In the genomic region with DNA sequence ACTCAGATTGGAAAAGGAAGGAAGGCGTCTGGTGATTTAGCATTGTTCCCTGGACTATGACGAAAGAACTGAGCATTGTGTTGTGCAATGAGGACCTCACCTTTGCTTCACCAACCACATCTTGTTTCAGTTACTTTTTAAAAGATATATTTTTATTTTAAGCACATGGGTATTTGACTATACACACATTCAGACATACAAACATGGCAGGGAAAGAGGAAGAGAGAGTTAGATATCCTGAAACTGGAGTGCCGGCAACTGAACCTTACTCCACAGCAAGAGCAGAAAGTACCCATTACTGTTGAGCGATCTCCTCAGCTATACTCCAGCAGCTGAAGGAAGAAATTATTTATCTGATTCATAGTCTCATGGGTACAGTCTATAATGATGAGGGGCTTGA, we compare ENCODE assay signal across 23 mouse cellular contexts.
A peak's percentile ranks its signal among the peaks of the same experiment; 100 is the strongest.
DNase-seq lines count a peak whose midpoint lies in the region; ATAC-seq and TF ChIP-seq lines count a peak whose summit lies in the region.
"Had no signal": no experiment of that assay in that cellular context is flagged by ENCODE, and none has a peak within 500 bp of the region (broad histone marks: within the 10 kb centered on the region; RNA-seq: fewer than 3 reads in every experiment).

No protein-coding gene starts in this region.

- H3K4me1 ChIP-seq in CH12.LX (ENCODE audit: control insufficient read depth in 1 of 2, insufficient read depth in 2 of 2): peaks cover 0 to 7% of the 10 kb centered on the region in 2 experiments; a peak in 1 of 4 replicates
- H3K4me1 ChIP-seq: embryonic facial prominence, embryonic 13.5 days; embryonic facial prominence, embryonic 15.5 days; forebrain, embryonic 10.5 days; forebrain, embryonic 12.5 days had no signal

- H3K27me3 ChIP-seq in CH12.LX (replicated peaks): no peaks in the 10 kb centered on the region
- H3K27me3 ChIP-seq: embryonic facial prominence, embryonic 13.5 days; embryonic facial prominence, embryonic 15.5 days; forebrain, embryonic 12.5 days had no signal

- peak; percentile 21 for DNase-seq in CH12.LX (ENCODE audit: extremely low read depth)
- DNase-seq in cerebellum, adult 11 months: no peak
- no peak for DNase-seq in cerebellum, adult 11-12 months
- DNase-seq: adrenal gland, adult 2 months; adrenal gland, postnatal 10 days; adrenal gland, postnatal 25 days; B cell, adult 2 months; cerebellum, adult 2 months; cerebellum, adult 9-10 months; cerebellum, postnatal 10 days; cerebellum, postnatal 25 days; embryo, embryonic 11 days had no signal

- no peaks in the 10 kb centered on the region for H3K9me3 ChIP-seq in CH12.LX (replicated peaks; ENCODE audit: low read length)
- H3K9me3 ChIP-seq: embryonic facial prominence, embryonic 13.5 days; embryonic facial prominence, embryonic 15.5 days; forebrain, embryonic 10.5 days; forebrain, embryonic 12.5 days had no signal

- no peak for TF ChIP-seq POLR2A in CH12.LX (IDR thresholded peaks at IDR 0.05; ENCODE audit: low read depth, low read length)

- dilution Hi-C loops in CH12.LX (cut with MboI; ENCODE audit: extremely low pct_ligation_motif_present, extremely low pct_unique_long_range_greater_than_20kb, low sequenced_read_pairs): no loop called here

- H3K36me3 ChIP-seq in CH12.LX (replicated peaks in 1 of 2; ENCODE audit: control insufficient read depth in 1 of 2, insufficient read depth in 1 of 2, low read length in 1 of 2): no peaks in the 10 kb centered on the region
- H3K36me3 ChIP-seq: embryonic facial prominence, embryonic 13.5 days; embryonic facial prominence, embryonic 15.5 days; forebrain, embryonic 10.5 days; forebrain, embryonic 12.5 days had no signal

- H3K79me2 ChIP-seq in CH12.LX (replicated peaks; ENCODE audit: control insufficient read depth, extremely low read depth, insufficient read depth, poor library complexity, severe bottlenecking): no peaks in the 10 kb centered on the region

- no peak overlapping the region for H3K4me3 ChIP-seq in CH12.LX (replicated peaks in 1 of 3; ENCODE audit: low read depth in 2 of 3, low read length in 2 of 3, poor library complexity in 1 of 3)
- H3K4me3 ChIP-seq: embryonic facial prominence, embryonic 13.5 days; embryonic facial prominence, embryonic 15.5 days; erythroblast, embryonic 14.5 days; forebrain, embryonic 10.5 days; forebrain, embryonic 12.5 days had no signal

- no peak for TF ChIP-seq RAD21 in CH12.LX (IDR thresholded peaks at IDR 0.05; ENCODE audit: low read depth, low read length)

- no peak overlapping the region for H3K9ac ChIP-seq in CH12.LX (ENCODE audit: insufficient read depth, low read depth)
- H3K9ac ChIP-seq: embryonic facial prominence, embryonic 13.5 days; embryonic facial prominence, embryonic 15.5 days; forebrain, embryonic 12.5 days had no signal

- TF ChIP-seq EP300 in CH12.LX (IDR thresholded peaks at IDR 0.05; ENCODE audit: low read length): no peak

- in situ Hi-C loops in CH12.LX (cut with MboI; ENCODE audit: low pct_ligation_motif_present, low pct_unique_long_range_greater_than_20kb, low sequenced_read_pairs): no loop called here

- ATAC-seq in granulocyte monocyte progenitor cell, adult 5-6 weeks (replicated peaks; ENCODE audit: poor library complexity, severe bottlenecking): peak; percentile 65
- ATAC-seq in megakaryocyte progenitor cell, adult 5-6 weeks (replicated peaks; ENCODE audit: poor library complexity): peak; percentile 64
- no peak for ATAC-seq in cerebellum, adult (ENCODE audit: insufficient number of reproducible peaks, low FRiP score, low TSS enrichment)
- ATAC-seq: CD4-positive, CD25-positive, alpha-beta regulatory T cell, adult 4 months; forebrain, embryonic 14.5 days; forebrain, embryonic 16.5 days had no signal

- TF ChIP-seq CTCF in CH12.LX (conservative IDR thresholded peaks at IDR 0.05 in 1 of 2, IDR thresholded peaks at IDR 0.05 in 1 of 2; ENCODE audit: low read depth in 2 of 2, low read length in 2 of 2): no peak

- H3K4me2 ChIP-seq in CH12.LX (ENCODE audit: insufficient read depth, low read depth, poor library complexity, severe bottlenecking): no peak overlapping the region; the same call in 1 of the 2 replicates
- H3K4me2 ChIP-seq: embryonic facial prominence, embryonic 13.5 days; embryonic facial prominence, embryonic 15.5 days; forebrain, embryonic 12.5 days had no signal

- no peak overlapping the region for H3K27ac ChIP-seq in CH12.LX (ENCODE audit: insufficient read depth, low read depth)
- H3K27ac ChIP-seq: embryonic facial prominence, embryonic 13.5 days; embryonic facial prominence, embryonic 15.5 days; forebrain, embryonic 10.5 days; forebrain, embryonic 12.5 days had no signal

TF ChIP-seq in CH12.LX, 34 proteins besides CTCF, POLR2A, EP300 and RAD21:
- TF ChIP-seq TCF12 (IDR thresholded peaks at IDR 0.05; ENCODE audit: low read depth, low read length) (no peak), KAT2A (IDR thresholded peaks at IDR 0.05; ENCODE audit: insufficient replicate concordance, low read length) (no peak), MEF2A (IDR thresholded peaks at IDR 0.05; ENCODE audit: borderline replicate concordance, low read depth, low read length) (no peak)
